Mouse (Mus musculus) frontal cortex, postnatal 14 days (tissue): ENCODE data around the gene Ppp1r37.
"Not testable (repeated sequence)": the region's sequence is repeated elsewhere in the genome, so short reads cannot be mapped to it uniquely, and the experiment has no call there.

Experiments used
- DNase-seq, 2 experiments: peaks; one replicate each; pipeline ENCODE4 v3.0.0; 2022; ENCODE audit warnings: low spot score in 2 of 2

Gene Ppp1r37

DNA sequence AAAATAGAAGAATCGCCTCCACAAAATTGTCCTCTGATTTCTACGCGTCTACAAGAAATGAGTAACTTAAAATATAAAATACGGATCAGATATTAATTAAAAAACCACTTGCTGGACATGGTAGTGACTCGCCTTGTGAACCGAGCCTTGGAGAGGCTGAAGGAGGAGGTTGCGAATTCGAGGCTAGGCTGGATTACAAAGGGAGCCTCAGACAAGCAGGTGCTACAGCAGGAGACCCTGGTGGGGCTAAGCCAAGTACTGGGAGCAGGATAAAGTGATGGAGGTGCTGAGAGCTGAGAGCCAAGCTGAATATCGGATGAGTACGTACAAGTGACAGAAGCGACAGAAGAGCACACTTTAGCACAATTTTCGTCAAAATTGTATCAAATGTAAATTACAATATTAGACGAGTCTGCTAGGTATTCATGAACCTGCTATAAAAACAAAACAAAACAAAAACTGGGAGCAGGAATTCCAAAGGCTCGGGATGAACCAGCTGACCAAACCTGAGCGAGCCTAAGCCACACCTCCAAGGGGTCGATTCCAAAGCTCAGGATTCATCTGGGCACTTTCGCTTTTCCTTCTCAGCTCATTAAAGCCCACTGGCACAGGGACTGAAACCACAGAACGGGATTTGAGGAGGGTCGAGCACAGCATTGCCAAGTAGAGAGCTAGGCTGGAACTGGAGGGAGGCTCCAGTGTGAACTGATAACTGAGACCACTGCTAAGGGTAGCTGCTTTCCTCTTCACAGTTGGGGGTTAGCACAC is at the start of gene Ppp1r37:
Gene Ppp1r37, minus strand, starts transcription at position 434 of the 768 bp plus-strand sequence.
- no peak for DNase-seq

DNA sequence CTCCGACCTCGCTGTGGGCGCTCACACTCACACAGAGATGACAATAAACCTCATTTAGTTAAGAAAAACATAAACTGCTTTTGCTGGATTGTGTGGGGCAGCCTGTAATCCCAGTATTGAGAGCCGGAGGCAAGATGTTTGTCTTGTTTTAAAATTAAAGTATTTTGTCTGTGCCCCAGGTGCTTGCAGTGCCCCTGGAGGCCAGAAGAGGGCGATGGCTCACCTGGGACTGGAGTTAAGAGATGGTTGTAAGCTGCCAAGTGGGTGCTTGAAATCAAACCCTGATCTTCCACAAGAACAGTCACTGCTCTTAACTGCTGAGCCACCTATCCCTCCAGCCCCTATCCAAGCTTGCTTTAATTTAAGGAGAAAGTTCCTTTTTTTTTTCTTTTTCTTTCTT is 48.1 kb upstream of the Ppp1r37 start:
- no peak for DNase-seq

DNA sequence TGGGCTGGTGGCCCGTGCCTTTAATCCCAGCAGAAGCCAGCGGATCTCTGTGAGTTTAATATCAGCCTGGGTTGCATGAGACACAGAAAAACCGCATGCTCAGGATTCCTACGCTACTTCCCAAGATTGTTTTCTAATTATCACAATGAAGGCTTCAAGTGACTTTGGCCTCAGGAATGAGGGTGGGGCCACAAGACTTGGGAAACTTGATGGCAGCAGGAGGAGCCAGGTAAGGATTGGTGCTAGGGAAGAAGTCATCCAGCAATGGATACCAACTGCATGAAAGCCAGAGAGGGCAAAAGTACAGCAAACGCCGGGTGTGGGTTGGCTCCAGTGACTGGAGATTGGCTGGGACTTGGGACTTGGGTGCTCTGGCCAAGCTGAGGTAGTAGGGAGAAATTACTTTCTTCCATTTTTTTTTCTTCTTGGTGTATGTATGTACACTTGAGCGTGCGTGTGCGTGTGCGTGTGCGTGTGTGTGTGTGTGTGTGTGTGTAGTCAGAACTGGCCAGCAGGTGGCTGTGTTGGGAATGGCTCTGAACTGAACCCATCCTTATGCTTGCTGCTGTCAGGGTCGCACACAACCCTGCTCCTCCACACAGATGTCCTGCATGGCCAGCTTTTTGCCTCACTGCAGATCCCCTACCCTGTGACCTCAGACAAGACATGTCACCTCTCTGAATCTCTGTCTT is 46.9 kb upstream of the Ppp1r37 start:
- no peak for DNase-seq

DNA sequence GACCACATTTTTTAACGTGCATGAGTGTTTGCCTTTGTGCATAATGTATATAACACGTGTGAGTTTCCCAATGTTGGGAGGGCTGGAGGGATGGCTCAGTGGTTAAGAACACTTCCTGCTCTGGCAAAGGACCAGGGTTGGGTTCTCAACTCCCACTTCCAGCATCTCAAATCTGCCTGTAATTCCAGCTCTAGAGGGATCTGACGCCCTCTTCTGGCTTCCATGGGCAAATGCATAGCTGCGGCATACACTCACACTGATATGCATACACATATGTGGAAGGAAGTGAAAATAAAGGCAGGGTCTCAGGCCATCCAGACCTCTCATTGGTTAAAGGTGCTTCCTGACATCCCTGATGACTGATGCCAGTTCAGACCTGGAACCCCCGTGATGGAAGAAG is 44.4 kb upstream of the Ppp1r37 start:
- DNase-seq, result no peak

DNA sequence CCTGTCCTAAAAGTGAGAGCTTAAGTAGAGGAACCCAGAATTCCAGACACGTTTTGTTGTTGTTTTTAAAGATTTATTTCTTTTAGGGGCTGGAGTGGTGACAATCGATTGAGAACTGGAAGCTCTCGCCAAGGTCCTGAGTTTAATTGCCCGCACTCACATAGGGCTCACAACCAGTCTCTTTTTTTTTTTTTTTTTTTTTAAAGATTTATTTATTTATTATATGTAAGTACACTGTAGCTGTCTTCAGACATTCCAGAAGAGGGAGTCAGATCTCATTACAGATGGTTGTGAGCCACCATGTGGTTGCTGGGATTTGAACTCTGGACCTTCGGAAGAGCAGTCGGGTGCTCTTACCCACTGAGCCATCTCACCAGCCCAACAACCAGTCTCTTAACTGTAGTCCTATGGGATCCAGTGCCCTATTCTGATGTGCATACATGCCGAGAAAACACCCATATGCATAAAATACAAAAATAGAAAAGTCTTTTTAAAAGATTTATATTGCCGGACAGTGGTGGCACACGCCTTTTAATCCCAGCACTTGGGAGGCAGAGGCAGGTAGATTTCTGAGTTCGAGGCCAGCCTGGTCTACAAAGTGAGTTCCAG is 41.8 kb upstream of the Ppp1r37 start:
- not testable (repeated sequence) for DNase-seq

DNA sequence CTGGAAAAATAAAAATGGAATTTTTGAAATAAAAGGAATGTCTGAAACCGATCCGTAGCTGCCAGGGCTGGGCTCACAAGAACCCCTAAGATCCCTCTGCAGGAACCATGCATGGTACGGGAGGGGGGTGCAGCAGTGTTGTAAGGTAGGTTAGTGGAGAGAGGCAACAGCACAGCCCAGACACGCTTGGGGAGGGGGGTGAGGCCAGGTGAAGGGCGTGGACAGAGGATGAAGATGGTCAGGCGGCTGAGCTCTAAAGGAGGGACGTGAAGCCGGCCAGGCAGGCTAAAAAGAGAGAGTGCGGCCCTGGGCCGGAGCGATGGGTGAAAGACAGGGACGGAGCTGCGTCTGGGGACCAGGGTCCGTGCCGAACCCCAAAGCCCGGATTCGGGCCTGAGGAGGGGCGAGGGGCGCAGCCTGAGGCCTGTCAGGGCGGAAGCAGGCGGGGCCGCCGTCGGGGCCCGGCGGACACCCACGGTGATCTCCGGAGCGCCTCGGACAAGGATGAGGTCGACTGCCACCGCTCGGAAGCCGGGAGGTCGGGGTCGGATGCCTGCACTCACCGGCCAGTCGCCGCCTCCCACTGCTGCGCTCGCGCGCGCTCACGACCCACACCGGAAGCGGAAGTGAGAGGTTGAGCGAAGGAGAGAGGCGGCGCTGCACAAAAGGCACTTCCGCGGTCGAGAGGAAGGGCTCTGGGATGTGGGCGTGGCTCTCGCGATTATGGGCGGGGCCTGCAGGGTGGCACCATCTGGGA is 41.2 kb upstream of the Ppp1r37 start, which contains the start of gene Clasrp:
Gene Clasrp, minus strand, starts transcription at position 638 of the 757 bp plus-strand sequence.
- DNase-seq, result peak; percentile 90 to 94

DNA sequence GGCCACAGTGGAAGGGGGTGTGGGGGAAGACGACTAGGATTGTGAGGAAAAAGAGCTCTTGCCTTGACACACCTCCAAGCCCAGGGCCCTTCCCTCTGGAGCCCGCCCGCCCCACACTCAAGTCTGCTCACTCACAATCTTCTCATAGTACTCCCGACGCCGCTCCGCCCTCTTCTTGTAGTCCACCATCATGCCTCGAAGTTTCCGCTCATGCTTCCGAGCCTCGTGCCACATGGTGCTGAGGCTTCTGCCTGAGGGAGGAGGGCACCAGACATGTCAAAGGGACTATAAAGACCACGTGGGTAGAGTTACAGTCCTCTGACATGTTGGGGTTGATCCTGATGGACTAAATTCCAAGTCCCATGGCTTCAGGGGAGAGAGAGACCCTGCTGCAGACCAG is 40.2 kb upstream of the Ppp1r37 start:
- no peak for DNase-seq

DNA sequence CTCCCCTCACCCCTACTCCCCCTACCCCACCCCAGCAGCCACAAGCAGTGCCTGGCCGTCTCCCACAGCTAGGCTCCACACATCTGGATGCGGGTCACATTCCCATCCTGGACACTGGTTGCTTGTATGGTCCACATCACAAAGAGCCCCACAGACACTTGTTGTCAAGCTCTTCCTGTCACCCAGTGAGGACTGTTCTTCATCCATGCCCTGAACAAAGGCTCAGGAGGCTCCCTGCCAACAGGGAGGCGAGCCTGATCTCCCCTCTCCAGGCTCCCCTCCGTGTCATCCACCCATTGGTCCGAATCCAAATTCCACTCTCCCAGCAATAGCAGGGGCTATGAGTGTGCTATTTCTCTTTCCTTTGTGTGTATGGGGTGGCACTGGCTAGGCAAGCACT is 37.7 kb upstream of the Ppp1r37 start:
- no peak for DNase-seq

DNA sequence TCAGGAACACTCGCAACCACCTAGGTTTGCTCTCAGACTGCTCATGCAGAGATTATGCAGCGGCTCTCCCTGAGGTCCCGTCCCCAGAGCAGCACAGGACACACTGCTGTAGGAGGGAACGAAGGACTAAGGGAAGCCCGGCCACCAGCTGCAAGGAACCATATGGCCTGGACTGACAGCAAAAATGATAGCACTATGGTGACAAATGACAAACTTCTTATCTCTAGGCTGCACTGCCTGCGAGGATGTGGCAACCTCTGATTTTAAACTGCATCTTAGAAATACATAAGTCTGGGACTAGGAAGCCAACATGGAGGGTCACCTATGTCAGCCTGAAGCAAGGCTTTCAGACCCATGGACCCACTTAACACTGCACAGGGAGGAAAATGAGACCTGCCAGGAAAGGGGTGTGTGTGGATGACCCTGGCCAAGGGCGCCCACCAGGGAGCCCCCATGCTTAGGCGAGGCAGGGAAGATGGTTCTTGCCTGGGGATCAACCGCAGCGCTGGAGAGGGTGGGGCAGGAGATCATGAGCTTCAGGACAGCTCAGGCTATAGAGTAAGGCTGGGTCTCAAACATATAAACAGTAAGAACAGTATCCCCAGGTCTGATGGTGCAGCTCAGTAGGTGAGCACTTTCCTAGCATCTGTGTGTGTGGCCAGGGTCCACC is 30.3 kb upstream of the Ppp1r37 start:
- DNase-seq, result no peak

DNA sequence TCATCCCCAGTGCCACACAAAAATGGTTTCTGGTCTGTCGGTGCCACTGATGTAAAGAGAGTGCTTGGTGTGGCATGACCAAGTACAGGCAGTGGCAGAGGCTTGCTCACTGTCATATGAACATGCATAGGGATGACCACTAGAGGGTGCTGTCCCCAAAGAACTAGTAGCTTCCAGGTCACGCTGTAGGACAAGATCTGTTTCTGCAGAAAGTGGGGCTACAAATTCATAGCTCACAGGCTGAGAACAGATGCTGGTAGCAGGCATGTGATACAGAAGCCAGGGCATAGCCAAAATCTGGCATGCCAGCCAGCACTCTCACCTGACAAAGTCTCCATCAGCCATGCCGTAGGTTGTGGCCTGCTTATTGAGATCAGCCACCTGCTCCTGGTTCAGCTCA is 27.0 kb upstream of the Ppp1r37 start:
- DNase-seq, result peak; percentile 43 to 50

DNA sequence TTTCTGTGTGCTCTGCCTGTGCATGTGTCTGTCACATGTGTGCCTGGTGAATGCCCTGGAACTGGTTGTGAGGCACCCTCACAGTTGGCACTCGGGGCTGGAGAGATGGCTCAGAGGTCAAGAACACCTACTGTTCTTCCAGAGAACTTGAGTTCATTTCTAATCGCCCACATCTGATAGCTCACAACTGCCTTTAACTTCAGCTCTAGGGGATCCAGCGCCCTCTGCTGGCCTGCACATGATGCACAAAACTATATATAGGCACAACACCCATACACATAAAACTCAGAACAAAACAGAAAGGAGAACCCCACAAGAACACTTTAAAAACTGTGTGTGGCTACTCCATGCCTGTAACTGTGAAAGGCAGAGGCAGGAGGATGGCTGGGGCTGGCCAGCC is 26.3 kb upstream of the Ppp1r37 start:
- no peak for DNase-seq

DNA sequence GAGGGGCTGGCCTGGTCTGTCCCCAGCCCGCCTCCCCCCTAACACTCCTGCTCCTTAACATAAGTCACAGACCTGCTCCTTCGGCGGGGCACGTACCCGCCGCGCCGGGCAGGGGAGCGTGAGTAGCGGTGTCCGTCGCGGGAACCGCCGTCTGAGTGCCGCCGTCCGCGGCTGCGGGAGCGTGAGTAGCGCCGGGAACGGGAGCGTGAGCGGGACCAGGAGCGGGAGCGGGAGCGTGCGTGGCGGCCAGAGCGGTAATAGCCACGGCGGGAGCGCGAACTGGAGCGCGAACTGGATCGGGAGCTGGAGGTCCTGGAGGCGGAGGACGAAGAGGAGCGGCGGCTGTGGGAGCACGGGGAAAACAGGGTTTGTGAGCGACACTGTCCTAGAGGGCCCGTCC is 23.4 kb upstream of the Ppp1r37 start:
- no peak for DNase-seq

DNA sequence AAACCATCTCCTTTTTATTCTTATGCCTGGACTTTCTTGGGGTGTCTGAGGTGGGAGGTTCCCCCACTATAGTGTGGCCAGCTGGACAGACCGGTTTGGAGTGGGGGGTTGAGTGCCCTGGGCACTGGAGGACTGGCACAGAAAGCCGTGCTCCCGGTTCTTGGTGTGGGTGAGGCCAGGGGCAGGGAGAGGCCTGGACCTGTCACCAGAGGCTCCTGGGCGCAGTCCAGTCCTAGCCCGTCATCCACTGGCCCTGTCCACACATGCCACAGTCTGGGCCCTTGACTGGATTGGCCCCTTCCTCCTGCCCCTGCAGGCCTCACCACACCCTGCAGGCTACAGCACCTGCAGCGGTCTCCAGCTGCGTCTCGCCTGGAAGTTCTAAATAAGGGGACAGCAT is 17.8 kb upstream of the Ppp1r37 start:
- DNase-seq, result no peak

DNA sequence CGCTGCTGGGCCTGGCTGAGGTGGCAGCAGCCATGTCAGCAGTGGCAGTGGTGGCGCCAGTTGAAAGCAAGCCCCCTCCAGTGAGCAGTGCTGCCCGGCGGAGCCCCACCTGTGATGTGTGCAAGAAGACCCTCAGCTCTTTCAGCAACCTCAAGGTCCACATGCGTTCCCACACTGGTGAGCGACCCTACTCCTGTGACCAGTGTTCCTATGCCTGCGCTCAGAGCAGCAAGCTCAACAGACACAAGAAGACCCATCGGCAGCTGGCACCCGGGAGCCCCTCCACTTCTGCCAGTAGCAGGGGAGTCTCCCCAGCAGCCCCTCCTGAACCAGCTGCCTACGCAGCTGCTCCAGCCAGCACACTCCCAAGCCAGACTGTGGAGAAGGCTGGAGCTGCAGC is 16.9 kb upstream of the Ppp1r37 start:
- DNase-seq, result no peak

DNA sequence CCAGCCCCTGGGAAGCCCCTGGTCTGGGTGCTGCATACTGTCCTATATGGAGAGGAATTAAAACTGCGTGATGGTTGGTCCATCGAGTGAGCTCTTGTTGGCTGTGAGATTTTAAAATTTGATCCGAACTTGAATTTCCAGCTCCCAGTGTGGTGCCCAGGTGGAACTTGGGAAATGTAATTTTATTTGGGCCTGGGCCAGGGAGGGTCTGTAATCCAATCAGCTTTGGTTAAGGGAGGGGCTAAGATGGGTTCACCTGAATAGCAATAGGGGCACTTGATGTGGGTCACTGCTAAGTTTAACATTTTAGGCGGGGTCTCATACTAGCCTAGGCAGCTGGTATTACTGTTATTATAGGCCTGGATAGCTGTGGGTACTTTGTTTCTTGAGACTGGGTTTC is 15.6 kb upstream of the Ppp1r37 start:
- DNase-seq, result no peak

DNA sequence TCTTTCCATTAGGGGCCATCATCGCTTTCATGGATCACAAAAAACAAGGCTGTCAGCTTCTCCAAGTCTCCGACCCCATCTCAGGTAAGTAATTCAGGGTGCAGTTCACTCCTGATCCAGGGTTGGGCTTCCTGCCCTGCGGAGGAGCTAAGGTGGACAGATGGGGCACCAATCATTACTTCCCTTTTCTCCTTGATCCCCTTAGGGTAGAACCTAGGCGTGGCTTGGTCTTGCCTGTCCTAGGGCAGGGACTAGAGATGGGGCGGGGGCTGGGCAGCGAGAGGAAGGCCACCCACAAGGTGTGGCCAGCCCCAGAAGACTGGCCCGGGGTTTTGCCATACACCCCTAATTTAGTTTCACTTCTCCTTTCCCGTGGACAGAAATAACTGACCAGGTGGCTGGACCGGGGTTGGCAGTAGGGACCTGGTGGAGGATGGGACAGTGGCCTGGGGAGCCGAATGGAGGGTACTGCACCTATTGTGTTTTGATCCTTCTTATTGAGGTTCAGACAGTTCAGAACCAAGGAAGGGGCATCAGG is 15.1 kb upstream of the Ppp1r37 start:
- no peak for DNase-seq

DNA sequence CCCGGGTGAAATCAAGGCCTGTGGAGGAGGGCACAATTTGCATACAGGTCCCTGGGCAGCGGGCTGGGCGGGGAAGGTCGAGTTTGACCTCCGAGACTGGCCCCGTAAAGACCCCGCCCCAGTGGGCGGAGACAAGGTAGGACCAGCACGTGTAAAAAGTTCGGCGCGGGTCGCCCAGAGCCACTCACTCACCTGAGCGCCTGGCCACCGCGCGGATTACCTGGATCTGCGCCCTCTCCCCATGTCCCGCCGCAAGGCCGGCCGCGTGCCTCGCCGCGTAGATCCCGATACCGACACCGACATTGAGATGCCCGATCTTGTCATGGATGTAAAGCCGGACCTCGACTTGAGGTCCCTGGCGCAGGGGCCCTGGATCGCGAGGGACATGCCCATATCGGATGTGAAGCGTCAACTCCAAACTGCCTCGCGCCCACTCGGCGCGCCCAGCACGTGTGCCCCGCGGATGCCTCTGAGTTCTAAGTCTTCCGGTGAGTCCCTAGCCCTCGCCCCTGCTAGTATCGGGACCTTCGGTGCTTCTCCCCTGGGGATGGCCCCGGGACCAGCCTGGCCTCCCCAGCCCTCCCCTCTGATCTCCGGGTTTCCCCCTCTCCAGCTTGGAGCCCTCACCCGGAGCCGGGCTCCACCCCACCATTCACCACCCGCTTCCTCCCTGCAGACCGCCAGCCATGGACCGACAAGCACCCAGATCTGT is 14.4 kb upstream of the Ppp1r37 start, which contains the start of the genes Zfp296 and Gemin7:
Gene Zfp296, plus strand, starts transcription at position 147 of the 712 bp plus-strand sequence.
Gene Gemin7, minus strand, starts transcription at position 455 of the 712 bp plus-strand sequence.
- no peak for DNase-seq

DNA sequence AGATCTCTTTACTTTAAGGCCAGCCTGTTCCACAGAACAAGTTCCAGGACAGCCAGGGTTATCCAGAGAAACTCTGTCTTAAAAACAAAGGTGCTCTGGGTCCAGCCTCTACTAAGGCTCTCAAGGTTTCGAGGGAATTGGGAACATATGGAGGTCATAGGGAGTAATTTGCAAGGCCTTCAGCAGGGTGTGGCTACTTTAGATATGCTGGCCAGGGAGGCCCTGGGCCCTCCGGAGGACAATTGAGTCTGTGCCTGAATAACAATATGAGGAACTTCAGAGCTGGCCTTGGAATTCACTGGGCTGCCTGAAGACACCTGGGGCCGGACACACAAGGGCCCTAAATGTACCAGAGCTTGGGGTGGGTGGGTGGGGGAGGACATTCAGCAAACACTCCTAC is 12.7 kb upstream of the Ppp1r37 start:
- no peak for DNase-seq

DNA sequence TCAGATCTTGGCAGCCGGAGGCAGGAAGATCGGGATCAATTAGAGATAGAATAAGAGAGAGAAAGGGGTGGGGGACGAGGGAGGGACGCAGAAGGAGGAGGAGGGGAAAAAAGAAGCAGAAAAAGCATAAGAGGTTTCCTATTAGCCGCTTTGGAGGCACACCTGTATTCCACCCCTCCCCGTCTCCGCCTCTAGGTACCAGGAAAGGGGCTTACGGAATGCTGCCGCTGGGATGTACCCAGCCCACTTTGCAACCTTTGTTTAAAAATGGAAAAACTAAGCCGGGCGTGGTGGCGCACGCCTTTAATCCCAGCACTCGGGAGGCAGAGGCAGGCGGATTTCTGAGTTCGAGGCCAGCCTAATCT is 10.9 kb upstream of the Ppp1r37 start:
- no peak for DNase-seq

DNA sequence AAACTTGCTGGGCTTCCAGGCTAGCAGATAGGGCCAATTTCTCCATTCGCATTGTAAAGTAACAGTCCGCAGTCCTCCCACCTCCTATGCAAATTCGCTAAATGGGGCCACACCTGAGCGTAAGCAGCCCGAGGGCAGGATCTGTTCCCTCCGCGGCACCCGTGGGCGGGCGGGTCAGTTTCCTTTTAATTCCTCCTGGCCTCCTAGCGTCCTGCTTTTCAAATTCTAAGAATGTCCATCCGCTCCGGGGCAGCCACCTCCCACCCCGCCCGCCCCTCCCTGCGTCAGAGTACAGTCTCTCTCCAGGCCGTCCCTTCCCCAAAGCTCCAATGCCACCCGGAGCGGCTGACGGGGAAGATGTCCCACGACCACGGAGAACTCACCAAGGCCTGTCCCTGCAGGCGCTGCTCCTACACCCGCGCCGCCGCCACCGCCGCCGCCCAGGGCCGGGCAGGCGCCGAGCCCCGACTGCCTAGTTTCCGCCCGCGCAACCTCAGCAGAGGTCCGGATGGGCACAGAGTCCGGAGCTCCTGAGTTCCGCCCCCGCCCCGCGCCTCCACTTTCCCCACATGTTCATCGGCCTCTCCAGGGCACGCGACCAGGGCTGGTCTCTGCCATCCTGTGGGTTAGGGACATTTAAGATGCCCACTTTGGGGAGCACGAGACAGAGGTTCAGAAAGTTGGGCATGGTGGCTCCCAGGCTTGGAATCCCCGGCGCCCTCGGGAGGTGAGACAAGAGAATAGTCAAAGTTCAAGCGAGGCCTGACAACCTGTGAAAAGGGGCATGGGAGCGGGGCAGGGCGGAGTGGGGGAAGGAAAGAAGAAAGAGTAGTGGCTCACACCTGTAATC is 10.3 kb upstream of the Ppp1r37 start:
- DNase-seq, result peak; percentile 52 to 59
